Mouse (Mus musculus): Measurements from ENCODE around the gene Myo18a.

Myo18a gene

GRCm38 (mm10) chr11:77836751-77837150 lies 73.7 kb downstream of the Myo18a start:
- DNase-seq (ENCODE audit: low spot score in 2 of 2): no peak

GRCm38 (mm10) chr11:77837856-77838255 lies 74.8 kb downstream of the Myo18a start:
- no peak for DNase-seq (ENCODE audit: low spot score in 2 of 2)

GRCm38 (mm10) chr11:77840523-77841245 lies 77.6 kb downstream of the Myo18a start:
- no peak for DNase-seq (ENCODE audit: low spot score in 2 of 2)

GRCm38 (mm10) chr11:77843068-77843905 lies 80.2 kb downstream of the Myo18a start:
- no peak for DNase-seq (ENCODE audit: low spot score in 2 of 2)

GRCm38 (mm10) chr11:77843906-77844200 lies 80.8 kb downstream of the Myo18a start:
- no peak for DNase-seq (ENCODE audit: low spot score in 2 of 2)

GRCm38 (mm10) chr11:77847599-77848128 lies 84.6 kb downstream of the Myo18a start:
- DNase-seq (ENCODE audit: low spot score in 2 of 2): no peak

DNA sequence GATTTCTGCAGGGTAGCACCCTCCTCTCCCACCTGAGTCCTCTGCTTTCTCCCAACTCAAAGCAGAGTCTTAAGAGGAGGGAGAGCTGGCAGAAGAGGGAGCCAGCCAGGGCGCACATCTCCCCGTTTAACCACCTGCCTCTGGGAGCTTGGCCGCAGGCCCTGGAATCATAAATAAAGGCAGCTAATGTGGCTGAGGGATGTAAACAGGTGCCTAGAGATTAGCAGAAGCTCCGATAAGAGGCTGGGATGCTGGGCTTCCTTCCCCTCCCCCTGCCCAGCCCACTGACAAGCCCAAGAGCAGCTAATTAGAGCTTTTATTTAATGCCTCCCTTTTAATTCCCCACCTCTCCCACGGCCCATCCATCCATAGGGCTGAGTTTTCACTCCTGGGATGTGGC lies 85.1 kb downstream of the Myo18a start:
- no peak for DNase-seq (ENCODE audit: low spot score in 2 of 2)

- no peak for DNase-seq (ENCODE audit: low spot score in 2 of 2)
These were observed 86.1 kb downstream of the Myo18a start for GRCm38 (mm10) chr11:77849151-77849550.

DNA sequence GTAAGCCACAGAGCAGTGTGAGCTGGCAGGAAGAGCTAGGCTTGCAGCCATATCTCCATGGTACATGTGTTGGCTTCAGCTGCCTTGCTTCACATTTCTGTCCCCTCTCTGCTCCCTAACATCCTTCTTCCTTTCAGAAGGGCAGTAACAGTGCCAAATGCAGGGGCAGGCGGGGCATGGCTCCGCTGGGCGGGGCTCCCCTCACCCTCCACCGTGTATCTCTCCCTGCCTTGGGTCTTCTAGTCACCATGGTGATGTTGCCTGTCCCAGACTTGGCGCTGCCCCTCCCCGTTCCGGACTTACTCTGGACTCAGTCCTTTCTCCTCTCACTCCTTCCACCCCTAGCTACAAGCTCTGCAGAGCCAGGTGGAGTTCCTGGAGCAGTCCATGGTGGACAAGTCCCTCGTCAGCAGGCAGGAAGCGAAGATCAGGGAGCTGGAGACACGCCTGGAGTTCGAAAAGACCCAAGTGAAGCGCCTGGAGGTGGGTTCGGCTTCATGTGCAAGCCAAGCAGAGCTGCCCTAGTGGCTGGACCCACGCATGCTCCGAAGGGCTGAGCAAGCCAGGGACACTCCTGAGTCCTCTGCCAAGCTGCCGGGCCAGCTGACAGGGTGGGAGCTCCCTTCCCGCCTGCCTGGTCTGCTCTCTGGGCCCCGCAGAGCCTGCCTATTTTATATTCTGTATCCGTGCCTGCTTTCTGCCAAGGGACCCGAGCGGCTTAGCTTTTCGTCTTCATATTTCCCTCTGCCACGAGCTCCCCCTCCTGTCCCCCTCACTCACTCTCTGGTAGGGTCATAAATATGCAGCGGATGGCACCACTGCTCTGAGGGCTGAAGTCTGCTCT lies 87.6 kb downstream of the Myo18a start:
- DNase-seq (ENCODE audit: low spot score in 2 of 2): peak in 1 of 2 experiments; percentile 76

DNA sequence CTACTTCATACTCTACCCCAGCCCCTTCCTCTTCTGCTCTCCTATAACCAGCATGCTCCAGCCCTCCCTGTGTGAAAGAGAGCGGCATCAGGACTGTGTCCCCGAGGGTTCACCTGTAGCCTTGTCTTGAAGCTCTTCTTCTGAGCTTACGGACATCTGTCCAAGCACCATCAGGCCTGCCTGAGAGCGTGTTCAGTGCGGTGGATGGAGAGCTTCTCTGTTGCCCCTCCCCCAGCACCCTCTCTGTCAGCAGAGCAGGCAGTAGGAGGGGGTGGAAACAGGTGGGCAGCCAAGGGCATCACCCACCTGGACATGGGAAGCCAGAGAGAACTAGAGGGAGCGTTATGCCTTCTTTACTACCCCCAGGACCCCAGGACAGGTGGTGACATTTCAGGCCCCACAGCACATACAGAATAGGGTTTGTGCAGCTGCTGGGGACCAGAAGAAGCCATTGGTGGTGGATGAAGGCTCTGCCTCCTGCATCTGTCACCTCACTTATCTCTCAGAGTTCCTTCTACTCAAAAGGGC lies 88.5 kb downstream of the Myo18a start:
- DNase-seq (ENCODE audit: low spot score in 2 of 2): no peak

GRCm38 (mm10) chr11:77852195-77852594 lies 89.1 kb downstream of the Myo18a start:
- DNase-seq (ENCODE audit: low spot score in 2 of 2): no peak

- DNase-seq (ENCODE audit: low spot score in 2 of 2): no peak
These were observed 90.1 kb downstream of the Myo18a start for GRCm38 (mm10) chr11:77852941-77853668.

- DNase-seq (ENCODE audit: low spot score in 2 of 2): no peak
These were observed 91.6 kb downstream of the Myo18a start for GRCm38 (mm10) chr11:77854641-77855040.

- no peak for DNase-seq (ENCODE audit: low spot score in 2 of 2)
These were observed 92.3 kb downstream of the Myo18a start for GRCm38 (mm10) chr11:77855396-77855795.

DNA sequence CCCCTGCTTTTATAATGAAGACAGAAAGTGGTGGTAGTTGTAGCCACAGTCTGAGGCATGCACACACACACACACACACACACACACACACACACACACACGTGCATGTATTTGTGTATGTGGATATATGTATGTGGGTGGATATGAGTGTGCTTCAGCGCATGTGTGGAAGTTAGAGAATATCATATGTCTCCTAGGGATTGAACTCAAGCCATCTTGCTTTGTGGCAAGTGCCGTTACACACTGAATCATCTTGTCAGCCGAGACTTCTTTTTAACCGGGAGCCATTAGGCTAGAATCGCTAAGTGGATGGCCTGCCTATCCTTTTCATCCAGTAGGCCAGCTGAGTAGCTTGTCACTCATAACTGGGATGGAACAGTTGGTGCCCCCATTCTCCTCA lies 94.0 kb downstream of the Myo18a start:
- DNase-seq (ENCODE audit: low spot score in 2 of 2): no peak

GRCm38 (mm10) chr11:77858589-77858988 lies 95.5 kb downstream of the Myo18a start:
- no peak for DNase-seq (ENCODE audit: low spot score in 2 of 2)

DNA sequence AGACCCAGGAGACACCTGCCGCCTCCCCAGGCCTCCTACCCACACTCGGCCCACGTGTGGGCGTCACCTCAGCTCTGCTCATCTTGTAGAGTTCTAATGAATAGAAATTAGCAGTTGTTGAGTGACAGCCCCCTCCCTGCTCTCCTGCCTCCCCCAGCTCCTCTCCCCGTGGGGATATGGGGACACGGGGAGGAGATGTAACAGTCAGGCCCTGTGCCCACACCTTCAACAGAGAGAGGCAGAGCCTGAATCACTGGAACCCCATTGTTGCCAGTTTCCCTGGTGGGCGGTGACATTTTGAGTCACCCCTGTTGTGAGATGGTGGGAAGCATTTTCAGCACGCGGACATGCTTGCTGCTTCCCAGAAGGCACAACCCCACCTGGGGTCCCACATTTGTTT lies 97.9 kb downstream of the Myo18a start:
- peak in 1 of 2 experiments; percentile 67 for DNase-seq (ENCODE audit: low spot score in 2 of 2)

GRCm38 (mm10) chr11:77862887-77863286 lies 99.8 kb downstream of the Myo18a start:
- DNase-seq (ENCODE audit: low spot score in 2 of 2): no peak

- DNase-seq (ENCODE audit: low spot score in 2 of 2): no peak
These were observed 101.7 kb downstream of the Myo18a start for GRCm38 (mm10) chr11:77864771-77865170.

DNA sequence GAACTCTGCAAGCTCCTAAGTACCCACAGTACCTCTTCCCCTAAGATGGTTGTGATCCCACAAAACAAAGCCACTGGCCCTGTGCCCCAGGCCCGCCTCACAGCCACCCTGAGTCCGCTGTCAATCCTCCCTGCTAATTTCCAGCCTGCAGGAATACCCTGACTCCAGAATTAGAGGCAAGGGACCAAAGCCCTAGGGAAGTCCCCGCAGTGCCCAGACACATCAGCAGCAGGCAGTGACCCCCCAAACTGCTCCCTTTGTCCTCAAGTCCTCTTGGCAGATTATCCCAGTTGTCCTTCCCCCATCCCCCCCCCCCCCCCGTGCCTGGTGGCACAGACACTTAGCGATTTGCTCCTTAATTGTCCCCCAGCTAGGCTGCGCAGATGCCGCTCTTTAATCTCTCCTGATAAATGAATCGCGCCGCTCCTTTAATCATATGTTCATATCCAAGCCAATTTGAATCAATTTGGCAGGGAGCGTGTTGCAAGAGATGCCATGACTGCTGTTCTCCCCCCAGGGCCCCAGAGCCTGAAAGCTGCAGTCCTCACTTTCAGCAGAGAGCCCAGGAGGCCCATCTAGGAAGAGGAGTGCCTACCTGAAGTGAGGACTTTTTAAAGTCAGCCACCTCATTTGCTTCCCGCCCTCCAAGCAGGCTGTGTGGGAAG lies 104.5 kb downstream of the Myo18a start:
- DNase-seq (ENCODE audit: low spot score in 2 of 2): no peak

- peak; percentile 74 to 87 for DNase-seq (ENCODE audit: low spot score in 2 of 2)
These were observed 108.4 kb downstream of the Myo18a start for GRCm38 (mm10) chr11:77871436-77871835.
